Mouse (Mus musculus) midbrain, embryonic 11.5 days (tissue): Measurements from ENCODE around the gene Dnm3. TPM values are rescaled to one million over a fixed set of nuclear protein-coding genes. Genes with fewer than 3 reads are reported as not detected.
A peak's percentile ranks its signal among the peaks of the same experiment; 100 is the strongest.

ENCODE experiments used
- ATAC-seq: fragments of 200-750 bp; cut with Nextera tagmentation; 2 replicates; pipeline ENCODE4 v1.8.0; 2017; ENCODE audit warnings: moderate TSS enrichment, moderate library complexity; ENCODE audit not compliant: low FRiP score
- DNase-seq: peaks from one replicate; pipeline ENCODE4 v3.0.0; 2015; ENCODE audit warnings: low spot score; ENCODE audit errors: missing footprints
- H3K27ac ChIP-seq: fragments of 300-500 bp; sonication (generic); 2 replicates; pipeline ENCODE4 v1.5.1; 2014; ENCODE audit warnings: low read depth, low read length
- H3K27me3 ChIP-seq: fragments of 300-500 bp; sonication (generic); 2 replicates; pipeline ENCODE4 v1.6.1; 2014; ENCODE audit warnings: mild to moderate bottlenecking, low read length, moderate library complexity, mixed read lengths; ENCODE audit not compliant: control insufficient read depth, insufficient read depth
- H3K36me3 ChIP-seq: fragments of 300-500 bp; sonication (generic); 2 replicates; pipeline ENCODE4 v1.6.1; 2014; ENCODE audit warnings: mild to moderate bottlenecking, low read length, moderate library complexity, mixed read lengths; ENCODE audit not compliant: control insufficient read depth, insufficient read depth
- H3K4me1 ChIP-seq: fragments of 300-500 bp; sonication (generic); 2 replicates; pipeline ENCODE4 v1.6.1; 2014; ENCODE audit warnings: low read length; ENCODE audit not compliant: control insufficient read depth, insufficient read depth
- H3K4me2 ChIP-seq: fragments of 300-500 bp; sonication (generic); 2 replicates; pipeline ENCODE4 v1.6.1; 2014; ENCODE audit warnings: mild to moderate bottlenecking, moderate library complexity
- H3K4me3 ChIP-seq: fragments of 300-500 bp; sonication (generic); 2 replicates; pipeline ENCODE4 v1.5.1; 2014; ENCODE audit warnings: low read depth, low read length
- H3K9ac ChIP-seq: fragments of 300-500 bp; sonication (generic); 2 replicates; pipeline ENCODE4 v1.6.1; 2014; ENCODE audit warnings: low read length
- H3K9me3 ChIP-seq: fragments of 300-500 bp; sonication (generic); 2 replicates; pipeline ENCODE4 v1.6.1; 2016; ENCODE audit warnings: low read length; ENCODE audit not compliant: control insufficient read depth
- WGBS: fragments of 180-500 bp; shearing (Covaris S2); extraction: QIAGEN DNeasy Blood & Tissue Kit; methylation state at CpG from one replicate; pipeline ENCODE4 v1.1.7; 2014; 5-methylcytosine and 5-hydroxymethylcytosine counted together
- polyA plus RNA-seq: library from polyadenylated mRNA; unstranded; fragments of >200 nt; fragmentation: Nextera tagmentation; extraction: Ambion mirVana; gene quantifications from 2 replicates; pipeline ENCODE4 v1.2.1, GENCODE M21; 2014

Gene Dnm3
- polyA plus RNA-seq, 1 experiment from 2014 or later: 5.6 TPM

DNA sequence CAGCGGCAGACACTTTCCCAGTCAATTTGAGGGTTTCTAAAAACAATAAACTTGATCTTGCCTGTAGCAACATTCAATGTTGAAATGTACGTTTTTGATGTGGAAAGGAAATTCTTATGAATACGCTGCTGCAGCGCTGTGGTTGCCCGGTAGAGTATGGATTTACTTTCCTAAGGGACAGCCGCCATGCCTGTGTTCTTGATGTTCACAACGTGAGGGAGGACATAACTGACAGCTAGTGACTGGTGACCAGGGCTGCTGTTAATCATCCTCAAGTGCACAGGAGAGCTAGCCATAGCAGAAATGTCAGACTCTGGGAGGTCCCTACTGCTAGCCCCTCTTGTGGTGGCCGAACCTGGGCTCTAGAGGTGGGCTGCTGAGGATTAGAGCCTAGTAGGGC is 468.7 kb downstream of the Dnm3 start:
- DNase-seq (no peak), ATAC-seq (no peak)
- Histone ChIP-seq H3K4me1 (peaks cover 9% of the 10 kb centered on the region), H3K27me3 (no peaks in the 10 kb centered on the region), H3K9me3 (no peaks in the 10 kb centered on the region), H3K27ac (no peak overlapping the region; the same call in 1 of the 2 replicates), H3K4me2 (no peak overlapping the region), H3K4me3 (no peak overlapping the region), H3K9ac (no peak overlapping the region), H3K36me3 (no peaks in the 10 kb centered on the region)
- 79% methylated on average over 8 of the region's 8 CpGs for WGBS

DNA sequence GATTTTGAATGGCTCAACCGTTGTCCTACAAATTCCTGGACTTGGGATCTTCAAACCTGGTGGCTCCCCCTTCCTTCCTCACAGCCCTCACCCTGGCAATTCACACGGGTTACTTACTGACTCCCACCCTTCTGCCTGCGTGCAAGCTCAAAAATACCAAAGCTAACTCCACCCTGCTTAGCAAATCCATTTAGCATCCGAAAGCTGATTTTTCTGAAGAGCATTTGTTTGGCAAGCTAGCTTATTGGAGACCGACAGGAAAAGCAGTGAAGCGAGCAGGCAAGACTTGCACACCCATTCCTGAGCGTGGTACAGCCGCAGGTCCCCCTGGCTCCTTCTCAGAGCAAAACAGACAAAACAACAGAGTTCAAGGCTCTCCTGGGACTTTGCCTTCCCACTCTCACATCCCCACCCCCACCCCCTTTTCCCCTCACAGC is 469.2 kb downstream of the Dnm3 start:
- Histone ChIP-seq H3K27ac (no peak overlapping the region), H3K4me1 (peaks cover 12% of the 10 kb centered on the region), H3K9me3 (no peaks in the 10 kb centered on the region), H3K4me3 (no peak overlapping the region), H3K36me3 (no peaks in the 10 kb centered on the region), H3K4me2 (no peak overlapping the region), H3K9ac (no peak overlapping the region), H3K27me3 (no peaks in the 10 kb centered on the region)
- WGBS: 41% methylated on average over 8 of the region's 8 CpGs
- no peak for DNase-seq
- ATAC-seq: no peak

DNA sequence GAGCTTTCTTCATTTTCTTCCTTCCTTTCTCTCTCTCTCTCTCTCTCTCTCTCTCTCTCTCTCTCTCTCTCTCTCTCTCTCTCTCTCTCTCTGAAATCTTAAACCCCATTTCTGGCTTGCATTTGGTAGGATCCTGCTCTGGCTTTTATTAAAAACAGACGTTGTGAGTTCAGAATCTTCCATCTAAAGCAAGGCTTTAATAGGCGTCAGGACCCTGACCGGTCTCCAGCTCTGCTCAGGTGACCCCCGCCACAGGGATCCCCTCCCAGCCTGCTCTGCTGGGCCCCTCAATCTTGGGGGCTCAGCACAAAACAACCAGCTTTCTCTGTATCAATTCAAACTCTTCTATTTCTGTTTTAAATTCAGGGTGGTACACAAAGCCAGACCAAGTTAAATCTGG is 469.6 kb downstream of the Dnm3 start:
- H3K9me3 ChIP-seq: no peaks in the 10 kb centered on the region
- no peak overlapping the region for H3K27ac ChIP-seq
- H3K4me1 ChIP-seq: peaks cover 12% of the 10 kb centered on the region
- no peaks in the 10 kb centered on the region for H3K27me3 ChIP-seq
- H3K36me3 ChIP-seq: no peaks in the 10 kb centered on the region
- DNase-seq (no peak), ATAC-seq (no peak)
- WGBS: 61% methylated on average over 4 of the region's 4 CpGs
- no peak overlapping the region for H3K4me2 ChIP-seq
- no peak overlapping the region for H3K9ac ChIP-seq
- no peak overlapping the region for H3K4me3 ChIP-seq

DNA sequence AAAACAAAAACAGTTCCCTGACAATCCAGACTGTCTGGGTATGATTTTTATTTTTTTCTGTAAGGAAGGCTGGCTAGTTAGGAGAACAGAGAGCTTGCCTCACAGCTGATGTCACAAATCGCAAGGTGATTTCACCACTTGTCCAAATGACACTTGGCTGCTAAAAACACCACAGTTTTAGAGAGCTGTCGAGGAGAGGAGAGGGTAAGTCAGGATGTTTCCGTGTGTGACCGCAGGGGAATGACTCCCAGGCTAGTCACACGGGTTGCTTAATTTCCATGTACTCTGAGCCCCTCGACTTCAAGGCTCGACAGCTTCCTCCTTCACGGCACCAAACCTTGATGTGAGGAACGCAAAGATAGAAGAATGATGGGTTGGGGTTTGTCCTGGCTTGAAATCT is 471.7 kb downstream of the Dnm3 start:
- H3K4me2 ChIP-seq: no peak overlapping the region
- no peak overlapping the region for H3K9ac ChIP-seq
- no peaks in the 10 kb centered on the region for H3K27me3 ChIP-seq
- no peaks in the 10 kb centered on the region for H3K36me3 ChIP-seq
- DNase-seq (no peak), ATAC-seq (no peak)
- no peak overlapping the region for H3K27ac ChIP-seq
- H3K4me3 ChIP-seq: no peak overlapping the region
- 89% methylated on average over 9 of the region's 9 CpGs for WGBS
- no peaks in the 10 kb centered on the region for H3K9me3 ChIP-seq
- H3K4me1 ChIP-seq: peaks cover 12% of the 10 kb centered on the region

DNA sequence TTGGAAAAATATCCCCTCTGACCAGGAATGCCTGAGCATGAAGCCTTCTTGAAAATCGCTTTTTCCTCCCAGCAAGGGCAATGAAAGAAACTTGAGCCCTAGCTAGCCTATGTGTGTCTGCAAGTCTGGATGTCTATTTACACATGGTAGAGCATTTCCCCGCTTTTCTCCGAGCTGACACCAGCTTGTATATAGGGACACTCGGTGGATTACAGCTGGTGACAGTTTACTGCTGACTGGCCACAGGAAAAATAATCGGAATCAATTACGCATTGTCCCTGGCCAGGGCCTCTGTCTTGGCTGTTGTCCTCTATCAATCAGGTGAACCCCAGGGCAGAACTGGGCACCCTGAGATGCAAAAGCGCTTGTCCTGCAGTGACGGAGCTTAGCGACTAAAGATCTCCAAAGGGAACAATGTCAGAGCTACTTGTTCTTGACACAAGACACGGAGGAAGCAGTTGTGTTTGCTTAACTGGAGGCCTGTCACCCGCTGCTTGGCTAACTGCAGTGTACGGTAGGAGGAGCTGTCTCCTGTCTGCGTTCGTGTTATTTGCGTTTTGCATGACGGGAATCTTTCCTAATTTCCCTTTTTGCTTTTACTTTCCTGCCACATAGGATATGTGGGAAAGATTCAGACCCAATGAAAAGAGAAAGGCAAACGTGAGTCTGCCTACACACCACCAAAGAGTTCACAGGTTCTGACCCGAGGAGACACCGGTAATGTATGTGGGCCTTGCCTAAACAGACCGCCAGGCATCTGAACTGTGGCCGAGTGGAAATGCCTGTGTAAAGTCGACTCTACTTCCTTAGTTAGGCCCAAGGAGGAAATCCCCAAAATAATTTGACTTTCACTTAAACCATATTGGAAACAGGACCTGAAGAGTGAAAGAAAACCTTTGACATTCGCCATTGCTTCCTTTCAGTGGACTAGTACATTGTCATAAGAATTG is 472.7 kb downstream of the Dnm3 start:
- DNase-seq (no peak), ATAC-seq (peak; percentile 51)
- no peak overlapping the region for H3K4me3 ChIP-seq
- peaks cover 13% of the 10 kb centered on the region for H3K4me1 ChIP-seq
- H3K9ac ChIP-seq: no peak overlapping the region
- H3K27me3 ChIP-seq: no peaks in the 10 kb centered on the region
- no peaks in the 10 kb centered on the region for H3K9me3 ChIP-seq
- H3K4me2 ChIP-seq: no peak overlapping the region
- H3K36me3 ChIP-seq: no peaks in the 10 kb centered on the region
- WGBS: 61% methylated on average over 23 of the region's 23 CpGs
- peak overlapping the region; percentile 25; the same call in 1 of the 2 replicates for H3K27ac ChIP-seq

DNA sequence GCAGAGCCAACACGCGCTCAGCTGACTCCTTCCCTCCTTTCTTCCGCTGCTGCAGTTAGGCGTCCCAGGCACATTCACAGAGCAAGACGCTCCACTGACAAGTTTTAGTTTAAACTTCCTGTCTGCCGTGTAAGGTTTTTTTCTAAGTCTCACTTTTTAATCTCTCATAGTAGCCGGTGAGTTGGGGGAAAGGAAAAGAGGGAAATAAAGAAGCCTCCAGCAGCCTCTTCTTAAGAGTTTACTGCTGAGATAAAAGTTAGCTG is 473.4 kb downstream of the Dnm3 start:
- 66% methylated on average over 7 of the region's 7 CpGs for WGBS
- no peak for ATAC-seq
- H3K27ac ChIP-seq: no peak overlapping the region
- no peak overlapping the region for H3K4me2 ChIP-seq
- no peak overlapping the region for H3K9ac ChIP-seq
- DNase-seq: no peak
- peaks cover 17% of the 10 kb centered on the region for H3K4me1 ChIP-seq
- H3K4me3 ChIP-seq: no peak overlapping the region
- H3K9me3 ChIP-seq: no peaks in the 10 kb centered on the region
- H3K27me3 ChIP-seq: no peaks in the 10 kb centered on the region
- no peaks in the 10 kb centered on the region for H3K36me3 ChIP-seq

DNA sequence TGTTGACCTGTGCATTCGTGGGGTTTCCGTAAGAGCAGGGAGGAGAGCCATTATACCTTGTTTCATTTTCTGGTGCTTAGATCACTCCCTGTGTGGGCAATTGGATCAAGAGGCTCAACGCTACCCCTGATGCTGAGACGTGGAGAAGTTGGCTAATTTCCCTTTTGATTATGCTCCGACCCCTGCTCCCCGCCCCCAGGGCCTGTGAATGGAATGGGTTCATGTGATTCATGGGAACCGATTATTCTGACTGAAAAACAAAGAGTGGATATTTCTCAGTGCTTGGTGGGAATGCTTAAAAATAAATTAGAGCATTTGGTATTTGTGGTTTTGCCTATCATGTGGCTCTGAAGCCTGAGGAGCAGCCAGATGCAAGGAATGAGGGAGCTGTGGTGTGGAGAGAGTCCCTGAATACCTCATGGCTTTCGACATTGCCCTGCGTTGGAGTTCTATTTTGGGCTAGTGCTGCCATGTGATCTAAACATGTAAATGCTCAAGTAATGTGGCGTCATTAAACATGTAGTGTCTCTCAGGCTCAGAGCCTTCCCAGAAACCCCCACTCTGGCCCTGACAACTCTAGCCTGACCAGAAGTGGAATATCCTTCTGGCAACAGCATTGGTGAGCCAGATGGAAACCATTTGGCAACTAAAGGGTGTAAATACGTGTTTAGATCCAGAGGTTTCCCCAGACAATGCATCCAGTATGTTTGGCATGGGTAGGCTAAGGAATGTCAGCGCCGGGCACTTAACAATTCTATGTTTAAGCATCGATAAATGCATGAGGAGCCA is 473.9 kb downstream of the Dnm3 start:
- no peak for DNase-seq
- Histone ChIP-seq H3K36me3 (no peaks in the 10 kb centered on the region), H3K4me3 (no peak overlapping the region), H3K27me3 (no peaks in the 10 kb centered on the region), H3K4me1 (peaks cover 17% of the 10 kb centered on the region), H3K9me3 (no peaks in the 10 kb centered on the region), H3K27ac (no peak overlapping the region), H3K9ac (no peak overlapping the region), H3K4me2 (no peak overlapping the region)
- 74% methylated on average over 14 of the region's 14 CpGs for WGBS
- no peak for ATAC-seq

DNA sequence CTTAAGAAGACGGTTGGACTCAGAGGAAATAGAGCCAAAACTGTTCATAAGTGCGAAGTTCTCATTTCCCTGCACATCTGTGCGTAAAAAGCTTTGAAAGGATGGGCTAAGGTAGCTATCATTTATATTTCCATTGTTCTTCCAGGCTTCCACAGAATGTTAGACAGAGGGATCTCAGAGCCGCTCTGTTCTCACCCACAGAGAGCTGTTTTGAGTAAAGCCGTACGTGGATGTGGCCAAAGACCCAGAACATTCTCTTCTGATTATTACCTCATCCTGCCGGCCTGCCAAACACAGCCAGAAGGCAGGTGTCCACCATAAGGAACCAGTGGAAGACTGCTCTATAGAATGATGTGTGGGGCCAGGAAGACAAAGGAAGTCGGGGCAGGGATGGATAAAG is 476.5 kb downstream of the Dnm3 start:
- ATAC-seq: no peak
- Histone ChIP-seq H3K4me3 (no peak overlapping the region), H3K27me3 (no peaks in the 10 kb centered on the region), H3K27ac (no peak overlapping the region), H3K9ac (no peak overlapping the region), H3K36me3 (no peaks in the 10 kb centered on the region), H3K9me3 (no peaks in the 10 kb centered on the region), H3K4me1 (peaks cover 12% of the 10 kb centered on the region), H3K4me2 (no peak overlapping the region)
- 87% methylated on average over 8 of the region's 8 CpGs for WGBS
- no peak for DNase-seq

DNA sequence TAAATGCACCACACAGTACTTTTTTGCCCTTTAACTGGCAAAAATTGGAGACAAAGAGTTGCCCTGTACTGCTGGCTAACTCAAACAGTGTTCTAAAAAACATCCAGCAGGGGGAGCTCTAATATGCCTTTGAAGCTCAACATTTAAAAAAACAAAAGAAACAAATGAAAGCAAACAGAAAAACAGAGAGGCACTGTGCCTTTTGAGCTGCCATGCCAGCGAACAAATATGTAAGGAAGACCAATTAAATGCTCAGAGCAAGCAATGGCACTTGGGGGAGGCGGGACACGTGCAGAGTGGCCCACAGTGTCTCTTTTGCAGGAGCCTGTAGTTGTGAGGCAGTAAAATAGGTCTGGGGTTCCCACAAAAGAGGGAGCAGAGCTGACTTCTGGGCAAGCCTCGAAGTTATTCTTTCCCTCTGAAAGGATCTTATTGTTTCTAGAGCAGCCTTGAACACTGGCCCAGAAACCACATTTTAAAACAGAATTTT is 477.9 kb downstream of the Dnm3 start:
- WGBS: 3% methylated on average over 4 of the region's 4 CpGs
- peak overlapping the region; percentile 40 for H3K27ac ChIP-seq
- peak overlapping the region; percentile 54 for H3K9ac ChIP-seq
- H3K4me2 ChIP-seq: peak overlapping the region; percentile 32; the same call in 1 of the 2 replicates
- H3K9me3 ChIP-seq: no peaks in the 10 kb centered on the region
- ATAC-seq (peak; percentile 82), DNase-seq (peak; percentile 98)
- no peak overlapping the region for H3K4me3 ChIP-seq
- H3K36me3 ChIP-seq: no peaks in the 10 kb centered on the region
- peaks cover 12% of the 10 kb centered on the region for H3K4me1 ChIP-seq
- H3K27me3 ChIP-seq: no peaks in the 10 kb centered on the region
